Mouse (Mus musculus): Measurements from ENCODE around the gene Gm10309. TPM values are rescaled to one million over a fixed set of nuclear protein-coding genes. Genes with fewer than 3 reads are reported as not detected.

Gene Gm10309
- polyA plus RNA-seq, 1 experiment from 2014 or later, result 0.32 TPM

DNA sequence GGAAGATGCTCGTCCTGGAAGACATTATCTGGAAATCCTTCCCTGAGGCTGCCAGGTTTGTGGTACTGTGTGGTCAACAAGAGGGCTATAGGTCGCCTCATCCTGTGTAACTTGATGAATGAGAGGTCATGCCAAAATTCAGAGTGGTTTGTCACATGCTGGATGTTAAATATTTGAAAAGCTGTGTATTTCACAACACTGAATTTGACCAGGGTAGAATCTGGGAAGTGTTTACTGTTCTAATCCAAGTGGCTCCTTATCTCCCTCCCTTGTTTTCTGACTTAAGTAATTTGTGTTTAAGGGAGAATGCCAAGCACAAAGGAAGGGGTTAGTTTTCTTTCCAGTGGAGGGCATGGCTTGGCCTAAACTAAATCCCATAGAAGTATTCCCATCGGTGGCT lies 18.3 kb upstream of the Gm10309 start:
- no peak overlapping the region for H3K9ac ChIP-seq (replicated peaks; ENCODE audit: low read depth, low read length)
- H3K4me3 ChIP-seq (ENCODE audit: low read depth, low read length), result no peak overlapping the region
- WGBS, result 50% methylated on average over 3 of the region's 3 CpGs
- no peaks in the 10 kb centered on the region for H3K4me1 ChIP-seq (ENCODE audit: control insufficient read depth, insufficient read depth, low read length)
- H3K36me3 ChIP-seq (ENCODE audit: control insufficient read depth, insufficient read depth, low read length), result no peaks in the 10 kb centered on the region
- H3K9me3 ChIP-seq (ENCODE audit: control insufficient read depth, low read depth, low read length), result no peaks in the 10 kb centered on the region
- H3K27me3 ChIP-seq (ENCODE audit: control insufficient read depth, insufficient read depth, low read length), result no peaks in the 10 kb centered on the region
- H3K27ac ChIP-seq (ENCODE audit: low read length), result no peak overlapping the region
- ATAC-seq (ENCODE audit: insufficient number of reproducible peaks, insufficient read depth, low FRiP score, low read depth), result no peak
- no peak overlapping the region for H3K4me2 ChIP-seq (replicated peaks; ENCODE audit: low read depth, low read length)

DNA sequence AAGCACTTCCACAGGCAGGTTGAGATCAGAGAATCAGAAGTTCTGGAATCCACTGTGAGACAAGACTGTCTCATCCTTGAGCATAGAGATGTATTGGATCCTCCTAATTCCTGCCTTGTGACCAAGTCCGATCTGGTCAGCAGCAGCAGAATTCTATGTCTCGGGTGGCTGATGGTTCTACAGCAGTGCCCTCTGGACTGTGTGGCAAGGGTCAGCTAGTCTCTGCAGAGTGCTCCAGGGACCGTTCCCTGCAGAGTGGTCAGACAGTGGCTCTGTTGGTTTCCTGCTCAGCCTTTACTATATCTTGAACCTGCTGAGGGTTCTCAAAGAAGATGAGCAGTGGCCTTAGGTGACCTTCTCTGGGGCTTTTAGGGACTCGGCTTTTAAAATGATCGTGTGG lies 17.6 kb upstream of the Gm10309 start:
- H3K4me3 ChIP-seq (ENCODE audit: low read depth, low read length), result no peak overlapping the region
- 83% methylated on average over 5 of the region's 5 CpGs for whole genome bisulfite sequencing
- H3K9ac ChIP-seq (replicated peaks; ENCODE audit: low read depth, low read length), result no peak overlapping the region
- H3K27me3 ChIP-seq (ENCODE audit: control insufficient read depth, insufficient read depth, low read length), result no peaks in the 10 kb centered on the region
- no peak overlapping the region for H3K4me2 ChIP-seq (replicated peaks; ENCODE audit: low read depth, low read length)
- no peaks in the 10 kb centered on the region for H3K4me1 ChIP-seq (ENCODE audit: control insufficient read depth, insufficient read depth, low read length)
- no peaks in the 10 kb centered on the region for H3K9me3 ChIP-seq (ENCODE audit: control insufficient read depth, low read depth, low read length)
- no peak for ATAC-seq (ENCODE audit: insufficient number of reproducible peaks, insufficient read depth, low FRiP score, low read depth)
- H3K27ac ChIP-seq (ENCODE audit: low read length), result no peak overlapping the region
- no peaks in the 10 kb centered on the region for H3K36me3 ChIP-seq (ENCODE audit: control insufficient read depth, insufficient read depth, low read length)

DNA sequence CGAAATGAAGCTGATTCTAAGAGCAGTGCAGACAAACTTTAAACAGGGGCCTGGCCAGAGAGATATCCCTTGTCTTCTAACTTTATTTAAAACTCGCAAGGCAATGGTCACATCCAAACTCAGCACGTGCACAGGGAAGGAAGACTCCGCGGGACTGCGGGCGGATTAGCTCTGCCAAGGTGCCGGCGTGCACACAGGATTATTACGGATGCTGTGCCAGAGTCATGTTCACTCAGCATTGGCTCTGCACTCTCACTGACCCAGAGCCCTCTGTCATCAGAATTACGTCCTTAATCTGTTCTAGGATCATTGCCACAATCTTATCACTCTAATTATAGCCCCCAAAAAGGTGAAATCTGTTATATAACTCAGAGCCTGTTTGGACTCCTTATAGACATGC lies 16.2 kb upstream of the Gm10309 start:
- H3K27me3 ChIP-seq (ENCODE audit: control insufficient read depth, insufficient read depth, low read length), result no peaks in the 10 kb centered on the region
- no peaks in the 10 kb centered on the region for H3K4me1 ChIP-seq (ENCODE audit: control insufficient read depth, insufficient read depth, low read length)
- no peak for ATAC-seq (ENCODE audit: insufficient number of reproducible peaks, insufficient read depth, low FRiP score, low read depth)
- H3K9me3 ChIP-seq (ENCODE audit: control insufficient read depth, low read depth, low read length), result no peaks in the 10 kb centered on the region
- 88% methylated on average over 11 of the region's 11 CpGs for WGBS
- no peak overlapping the region for H3K4me3 ChIP-seq (ENCODE audit: low read depth, low read length)
- no peak overlapping the region for H3K9ac ChIP-seq (replicated peaks; ENCODE audit: low read depth, low read length)
- no peak overlapping the region for H3K27ac ChIP-seq (ENCODE audit: low read length)
- no peak overlapping the region for H3K4me2 ChIP-seq (replicated peaks; ENCODE audit: low read depth, low read length)
- H3K36me3 ChIP-seq (ENCODE audit: control insufficient read depth, insufficient read depth, low read length), result no peaks in the 10 kb centered on the region

DNA sequence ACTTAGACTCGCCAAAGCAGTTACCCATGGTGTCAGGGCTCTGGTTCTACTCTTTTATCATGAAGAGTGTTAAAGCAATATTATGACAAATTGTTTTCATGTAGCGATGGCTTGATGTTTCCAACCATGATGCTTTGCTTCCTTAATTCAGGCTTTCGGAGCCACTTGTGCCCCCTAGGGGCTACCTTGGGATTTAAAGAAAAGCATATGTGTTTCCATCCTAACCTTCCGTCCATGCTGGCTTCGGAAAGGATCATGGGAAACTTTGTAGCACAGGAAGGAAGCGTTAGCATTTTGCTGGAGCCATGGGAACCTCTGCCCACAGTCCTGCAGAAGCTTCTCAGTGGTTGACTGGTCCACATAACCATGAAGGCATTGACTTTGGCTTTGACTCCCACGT lies 13.6 kb upstream of the Gm10309 start:
- Histone ChIP-seq H3K4me3 (ENCODE audit: low read depth, low read length) (no peak overlapping the region), H3K27ac (ENCODE audit: low read length) (no peak overlapping the region), H3K4me2 (replicated peaks; ENCODE audit: low read depth, low read length) (no peak overlapping the region), H3K27me3 (ENCODE audit: control insufficient read depth, insufficient read depth, low read length) (no peaks in the 10 kb centered on the region), H3K4me1 (ENCODE audit: control insufficient read depth, insufficient read depth, low read length) (peaks cover 12% of the 10 kb centered on the region; the same call in 1 of the 2 replicates), H3K9ac (replicated peaks; ENCODE audit: low read depth, low read length) (no peak overlapping the region), H3K9me3 (ENCODE audit: control insufficient read depth, low read depth, low read length) (no peaks in the 10 kb centered on the region), H3K36me3 (ENCODE audit: control insufficient read depth, insufficient read depth, low read length) (no peaks in the 10 kb centered on the region)
- WGBS, result 87% methylated on average over 7 of the region's 7 CpGs
- ATAC-seq (ENCODE audit: insufficient number of reproducible peaks, insufficient read depth, low FRiP score, low read depth), result no peak

DNA sequence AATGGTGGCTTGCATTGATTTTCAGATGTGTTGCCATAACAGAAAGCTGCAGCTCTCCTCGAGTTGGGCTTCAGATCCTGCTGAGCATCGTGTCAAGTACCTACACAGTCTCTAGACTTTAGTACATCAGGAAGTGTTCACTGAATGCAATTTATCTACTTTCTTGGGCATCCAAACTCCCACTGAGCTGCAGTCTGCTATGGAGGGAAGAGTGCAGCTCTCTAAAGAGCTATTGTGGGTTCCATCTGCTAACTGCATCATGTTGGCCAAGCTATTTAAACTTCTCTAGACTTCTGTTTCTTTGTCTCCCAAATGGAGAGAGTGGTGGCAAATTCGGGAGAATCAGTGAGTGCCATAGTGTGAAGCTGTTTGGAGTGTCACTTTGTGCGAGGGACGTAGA lies 11.6 kb upstream of the Gm10309 start:
- Histone ChIP-seq H3K27ac (ENCODE audit: low read length) (no peak overlapping the region), H3K9me3 (ENCODE audit: control insufficient read depth, low read depth, low read length) (no peaks in the 10 kb centered on the region), H3K4me2 (replicated peaks; ENCODE audit: low read depth, low read length) (no peak overlapping the region), H3K27me3 (ENCODE audit: control insufficient read depth, insufficient read depth, low read length) (no peaks in the 10 kb centered on the region), H3K4me1 (ENCODE audit: control insufficient read depth, insufficient read depth, low read length) (peaks cover 12% of the 10 kb centered on the region; the same call in 1 of the 2 replicates), H3K9ac (replicated peaks; ENCODE audit: low read depth, low read length) (no peak overlapping the region), H3K36me3 (ENCODE audit: control insufficient read depth, insufficient read depth, low read length) (no peaks in the 10 kb centered on the region), H3K4me3 (ENCODE audit: low read depth, low read length) (no peak overlapping the region)
- no peak for ATAC-seq (ENCODE audit: insufficient number of reproducible peaks, insufficient read depth, low FRiP score, low read depth)
- WGBS, result 80% methylated on average over 5 of the region's 5 CpGs

DNA sequence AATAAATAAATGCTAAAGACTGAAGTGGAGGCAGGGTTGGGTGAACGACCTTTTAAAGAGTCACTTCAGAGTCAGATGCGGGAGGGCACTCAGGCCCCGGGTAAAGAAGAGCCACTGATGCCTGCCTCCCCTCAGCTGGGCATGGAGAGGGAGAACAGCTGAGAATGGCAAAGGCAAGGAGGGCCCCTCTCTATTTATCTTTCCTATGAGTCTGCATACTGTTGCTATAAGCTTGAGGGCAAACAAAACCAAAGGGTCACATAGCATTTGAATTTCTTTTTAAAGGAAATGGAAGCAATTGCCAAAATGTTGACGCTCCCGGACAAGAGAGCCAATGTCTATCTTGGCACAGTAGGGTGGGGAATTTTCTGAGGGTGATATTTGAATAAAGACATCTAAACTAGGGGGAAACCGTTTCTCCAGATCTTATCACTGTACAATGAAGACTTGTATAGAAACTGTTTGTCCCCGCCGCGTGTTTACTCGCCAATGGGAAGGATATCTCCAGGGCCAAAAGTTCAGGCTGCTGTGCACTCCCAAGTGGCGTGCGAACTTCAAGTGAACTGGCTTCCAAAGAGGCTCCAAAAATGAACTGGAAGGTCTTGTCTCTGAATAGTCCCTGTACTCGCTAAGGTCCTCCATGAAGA lies 10.1 kb upstream of the Gm10309 start:
- Histone ChIP-seq H3K36me3 (ENCODE audit: control insufficient read depth, insufficient read depth, low read length) (no peaks in the 10 kb centered on the region), H3K27ac (ENCODE audit: low read length) (no peak overlapping the region), H3K9me3 (ENCODE audit: control insufficient read depth, low read depth, low read length) (no peaks in the 10 kb centered on the region), H3K27me3 (ENCODE audit: control insufficient read depth, insufficient read depth, low read length) (no peaks in the 10 kb centered on the region), H3K4me3 (ENCODE audit: low read depth, low read length) (no peak overlapping the region), H3K4me2 (replicated peaks; ENCODE audit: low read depth, low read length) (no peak overlapping the region), H3K4me1 (ENCODE audit: control insufficient read depth, insufficient read depth, low read length) (peaks cover 12% of the 10 kb centered on the region; the same call in 1 of the 2 replicates), H3K9ac (replicated peaks; ENCODE audit: low read depth, low read length) (no peak overlapping the region)
- ATAC-seq (ENCODE audit: insufficient number of reproducible peaks, insufficient read depth, low FRiP score, low read depth), result no peak
- WGBS, result 50% methylated on average over 13 of the region's 13 CpGs

DNA sequence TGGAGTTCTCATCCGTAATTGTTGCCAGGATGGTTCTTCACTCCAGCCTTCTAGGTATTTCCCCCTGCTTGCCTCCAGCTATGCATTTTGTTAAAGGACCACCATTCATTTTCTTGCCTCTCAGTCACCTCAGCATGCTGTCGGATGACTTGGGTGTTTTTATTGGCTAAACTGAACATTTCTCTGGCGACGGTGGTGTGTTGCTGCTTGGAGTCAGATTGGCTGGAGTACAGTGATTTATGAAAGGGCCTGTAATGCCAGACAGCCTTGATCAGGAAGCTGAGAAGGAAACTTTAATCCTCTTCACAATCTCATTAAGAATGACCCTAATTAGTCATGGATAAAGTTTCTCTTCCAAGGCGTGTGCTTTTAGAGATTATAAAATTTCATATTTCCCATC lies 4.8 kb upstream of the Gm10309 start:
- WGBS, result 61% methylated on average over 5 of the region's 5 CpGs

DNA sequence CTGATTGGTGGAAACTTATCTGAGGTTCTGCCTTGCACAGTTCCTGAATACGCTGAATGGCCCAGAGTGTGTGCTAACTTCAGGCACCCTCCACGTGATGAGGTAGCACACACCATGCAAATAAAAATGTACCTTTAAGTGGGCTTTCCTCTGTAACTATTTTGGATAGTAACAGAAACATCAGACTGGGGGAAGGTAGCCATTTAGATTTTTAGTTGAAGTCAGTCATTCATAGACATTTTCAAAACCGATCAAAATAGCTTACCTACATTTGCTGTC lies 3.1 kb upstream of the Gm10309 start:
- ATAC-seq (ENCODE audit: insufficient number of reproducible peaks, insufficient read depth, low FRiP score, low read depth), result no peak
- no peaks in the 10 kb centered on the region for H3K27me3 ChIP-seq (ENCODE audit: control insufficient read depth, insufficient read depth, low read length)
- H3K27ac ChIP-seq (ENCODE audit: low read length), result no peak overlapping the region
- H3K9me3 ChIP-seq (ENCODE audit: control insufficient read depth, low read depth, low read length), result no peaks in the 10 kb centered on the region
- 90% methylated on average over 3 of the region's 3 CpGs for WGBS
- no peak overlapping the region for H3K9ac ChIP-seq (replicated peaks; ENCODE audit: low read depth, low read length)
- peaks cover 4% of the 10 kb centered on the region; the same call in 1 of the 2 replicates for H3K4me1 ChIP-seq (ENCODE audit: control insufficient read depth, insufficient read depth, low read length)
- no peaks in the 10 kb centered on the region for H3K36me3 ChIP-seq (ENCODE audit: control insufficient read depth, insufficient read depth, low read length)
- H3K4me3 ChIP-seq (ENCODE audit: low read depth, low read length), result no peak overlapping the region
- no peak overlapping the region for H3K4me2 ChIP-seq (replicated peaks; ENCODE audit: low read depth, low read length)

More for the DNA sequence above, 4.8 kb upstream of the Gm10309 start:
- H3K4me2 ChIP-seq (replicated peaks; ENCODE audit: low read depth, low read length), result no peak overlapping the region
- no peaks in the 10 kb centered on the region for H3K36me3 ChIP-seq (ENCODE audit: control insufficient read depth, insufficient read depth, low read length)
- no peak overlapping the region for H3K4me3 ChIP-seq (ENCODE audit: low read depth, low read length)
- ATAC-seq (ENCODE audit: insufficient number of reproducible peaks, insufficient read depth, low FRiP score, low read depth), result no peak
- H3K4me1 ChIP-seq (ENCODE audit: control insufficient read depth, insufficient read depth, low read length), result peaks cover 8% of the 10 kb centered on the region; the same call in 1 of the 2 replicates
- H3K9ac ChIP-seq (replicated peaks; ENCODE audit: low read depth, low read length), result no peak overlapping the region
- H3K27ac ChIP-seq (ENCODE audit: low read length), result no peak overlapping the region
- no peaks in the 10 kb centered on the region for H3K9me3 ChIP-seq (ENCODE audit: control insufficient read depth, low read depth, low read length)
- no peaks in the 10 kb centered on the region for H3K27me3 ChIP-seq (ENCODE audit: control insufficient read depth, insufficient read depth, low read length)

Data from stomach, embryonic 14.5 days (tissue).